Mouse (Mus musculus) limb, embryonic 12.5 days (tissue): ENCODE data around the gene Lrrc7. TPM values are rescaled to one million over a fixed set of nuclear protein-coding genes. Genes with fewer than 3 reads are reported as not detected.

Experiments used
- ATAC-seq: fragments of 200-750 bp; cut with Nextera tagmentation; 2 replicates; pipeline ENCODE4 v1.8.0; 2017; ENCODE audit warnings: low read depth, moderate TSS enrichment; ENCODE audit not compliant: insufficient number of reproducible peaks, insufficient read depth, low FRiP score, low TSS enrichment
- H3K27ac ChIP-seq: fragments of 300-500 bp; sonication (generic); 2 replicates; pipeline ENCODE4 v1.5.1; 2016; ENCODE audit warnings: mild to moderate bottlenecking, moderate library complexity
- H3K27me3 ChIP-seq: fragments of 300-500 bp; sonication (generic); 2 replicates; pipeline ENCODE4 v1.6.1; 2016; ENCODE audit warnings: mild to moderate bottlenecking, moderate library complexity
- H3K36me3 ChIP-seq: fragments of 300-500 bp; sonication (generic); 2 replicates; pipeline ENCODE4 v1.6.1; 2016; ENCODE audit warnings: mild to moderate bottlenecking, moderate library complexity
- H3K4me1 ChIP-seq: fragments of 300-500 bp; sonication (generic); replicated peaks from 2 replicates; pipeline ENCODE4 v1.6.1; 2016
- H3K4me2 ChIP-seq: fragments of 300-500 bp; sonication (generic); 2 replicates; pipeline ENCODE4 v1.6.1; 2016; ENCODE audit warnings: mild to moderate bottlenecking, moderate library complexity
- H3K4me3 ChIP-seq: fragments of 300-500 bp; sonication (generic); replicated peaks from 2 replicates; pipeline ENCODE4 v1.5.1; 2016; ENCODE audit warnings: mild to moderate bottlenecking
- H3K9ac ChIP-seq: fragments of 300-500 bp; sonication (generic); replicated peaks from 2 replicates; pipeline ENCODE4 v1.6.1; 2016; ENCODE audit warnings: mild to moderate bottlenecking, moderate library complexity
- H3K9me3 ChIP-seq: fragments of 300-500 bp; sonication (generic); 2 replicates; pipeline ENCODE4 v1.6.1; 2016; ENCODE audit warnings: mild to moderate bottlenecking, moderate library complexity
- WGBS: fragments of 180-500 bp; shearing (Covaris S2); methylation state at CpG from one replicate; pipeline ENCODE4 v1.1.7; 2016; 5-methylcytosine and 5-hydroxymethylcytosine counted together
- polyA plus RNA-seq: library from polyadenylated mRNA; unstranded; fragments of >200 nt; fragmentation: Nextera tagmentation; extraction: Ambion mirVana; gene quantifications from 2 replicates; pipeline ENCODE4 v1.2.1, GENCODE M21; 2016

Gene Lrrc7
- polyA plus RNA-seq, 1 experiment from 2014 or later: 0.35 TPM

- no peaks in the 10 kb centered on the region for H3K36me3 ChIP-seq
- 69% methylated on average over 1 of the region's 1 CpGs for WGBS
- H3K9ac ChIP-seq: no peak overlapping the region
- no peaks in the 10 kb centered on the region for H3K4me1 ChIP-seq
- no peaks in the 10 kb centered on the region for H3K9me3 ChIP-seq
- no peak for ATAC-seq
- no peak overlapping the region for H3K27ac ChIP-seq
- no peak overlapping the region for H3K4me2 ChIP-seq
- no peak overlapping the region for H3K4me3 ChIP-seq
- no peaks in the 10 kb centered on the region for H3K27me3 ChIP-seq
These were observed 291.1 kb downstream of the Lrrc7 start for GRCm38 (mm10) chr3:158270887-158271286.

GRCm38 (mm10) chr3:158252576-158252975, 309.4 kb downstream of the Lrrc7 start:
- no peaks in the 10 kb centered on the region for H3K4me1 ChIP-seq
- H3K36me3 ChIP-seq: no peaks in the 10 kb centered on the region
- H3K4me2 ChIP-seq: no peak overlapping the region
- no peaks in the 10 kb centered on the region for H3K27me3 ChIP-seq
- no peak for ATAC-seq
- H3K9ac ChIP-seq: no peak overlapping the region
- no peak overlapping the region for H3K4me3 ChIP-seq
- H3K9me3 ChIP-seq: no peaks in the 10 kb centered on the region
- no peak overlapping the region for H3K27ac ChIP-seq

- WGBS: 84% methylated on average over 1 of the region's 1 CpGs
- H3K9me3 ChIP-seq: no peaks in the 10 kb centered on the region
- no peak for ATAC-seq
- H3K4me1 ChIP-seq: no peaks in the 10 kb centered on the region
- H3K4me3 ChIP-seq: no peak overlapping the region
- no peak overlapping the region for H3K27ac ChIP-seq
- H3K4me2 ChIP-seq: no peak overlapping the region
- H3K36me3 ChIP-seq: no peaks in the 10 kb centered on the region
- H3K9ac ChIP-seq: no peak overlapping the region
- H3K27me3 ChIP-seq: no peaks in the 10 kb centered on the region
These were observed 314.3 kb downstream of the Lrrc7 start for GRCm38 (mm10) chr3:158247672-158248071.

GRCm38 (mm10) chr3:158210657-158211056, 351.4 kb downstream of the Lrrc7 start:
- 92% methylated on average over 2 of the region's 2 CpGs for WGBS
- no peak for ATAC-seq
- Histone ChIP-seq H3K4me3 (no peak overlapping the region), H3K4me2 (no peak overlapping the region), H3K9ac (no peak overlapping the region), H3K4me1 (no peaks in the 10 kb centered on the region), H3K9me3 (no peaks in the 10 kb centered on the region), H3K27ac (no peak overlapping the region), H3K27me3 (no peaks in the 10 kb centered on the region), H3K36me3 (no peaks in the 10 kb centered on the region)

GRCm38 (mm10) chr3:158210026-158210425, 352.0 kb downstream of the Lrrc7 start:
- ATAC-seq: no peak

GRCm38 (mm10) chr3:158207840-158208239, 354.2 kb downstream of the Lrrc7 start:
- Histone ChIP-seq H3K9ac (no peak overlapping the region), H3K4me3 (no peak overlapping the region), H3K4me2 (no peak overlapping the region), H3K36me3 (no peaks in the 10 kb centered on the region), H3K9me3 (no peaks in the 10 kb centered on the region), H3K27me3 (no peaks in the 10 kb centered on the region), H3K27ac (no peak overlapping the region), H3K4me1 (no peaks in the 10 kb centered on the region)
- 69% methylated on average over 2 of the region's 2 CpGs for WGBS
- ATAC-seq: no peak

More at GRCm38 (mm10) chr3:158210026-158210425, 352.0 kb downstream of the Lrrc7 start:
- WGBS: 12% methylated on average over 2 of the region's 2 CpGs
- H3K9me3 ChIP-seq: no peaks in the 10 kb centered on the region
- no peaks in the 10 kb centered on the region for H3K36me3 ChIP-seq
- H3K27me3 ChIP-seq: no peaks in the 10 kb centered on the region
- no peak overlapping the region for H3K9ac ChIP-seq
- H3K4me1 ChIP-seq: no peaks in the 10 kb centered on the region
- no peak overlapping the region for H3K4me2 ChIP-seq
- H3K4me3 ChIP-seq: no peak overlapping the region
- H3K27ac ChIP-seq: no peak overlapping the region

- Histone ChIP-seq H3K4me2 (no peak overlapping the region), H3K4me1 (no peaks in the 10 kb centered on the region), H3K4me3 (no peak overlapping the region), H3K36me3 (no peaks in the 10 kb centered on the region), H3K9ac (no peak overlapping the region), H3K9me3 (no peaks in the 10 kb centered on the region), H3K27ac (no peak overlapping the region), H3K27me3 (no peaks in the 10 kb centered on the region)
- ATAC-seq: no peak
- WGBS: 88% methylated on average over 3 of the region's 3 CpGs
These were observed 359.2 kb downstream of the Lrrc7 start for GRCm38 (mm10) chr3:158202776-158203175.

GRCm38 (mm10) chr3:158195426-158195825, 366.6 kb downstream of the Lrrc7 start:
- Histone ChIP-seq H3K4me3 (no peak overlapping the region), H3K36me3 (no peaks in the 10 kb centered on the region), H3K4me1 (no peaks in the 10 kb centered on the region), H3K27ac (no peak overlapping the region), H3K9ac (no peak overlapping the region), H3K27me3 (no peaks in the 10 kb centered on the region), H3K4me2 (no peak overlapping the region), H3K9me3 (no peaks in the 10 kb centered on the region)
- no peak for ATAC-seq

- H3K27ac ChIP-seq: no peak overlapping the region
- WGBS: 55% methylated on average over 1 of the region's 1 CpGs
- H3K36me3 ChIP-seq: no peaks in the 10 kb centered on the region
- H3K9ac ChIP-seq: no peak overlapping the region
- H3K9me3 ChIP-seq: no peaks in the 10 kb centered on the region
- no peak overlapping the region for H3K4me3 ChIP-seq
- no peaks in the 10 kb centered on the region for H3K4me1 ChIP-seq
- no peaks in the 10 kb centered on the region for H3K27me3 ChIP-seq
- no peak for ATAC-seq
- no peak overlapping the region for H3K4me2 ChIP-seq
These were observed 368.8 kb downstream of the Lrrc7 start for GRCm38 (mm10) chr3:158193229-158193628.

GRCm38 (mm10) chr3:158174880-158175735, 386.9 kb downstream of the Lrrc7 start:
- no peaks in the 10 kb centered on the region for H3K9me3 ChIP-seq
- H3K36me3 ChIP-seq: no peaks in the 10 kb centered on the region
- ATAC-seq: 0 out of 2 replicates have a peak, but pooled peaks have one; percentile 42
- 75% methylated on average over 10 of the region's 10 CpGs for WGBS
- H3K4me3 ChIP-seq: no peak overlapping the region
- no peak overlapping the region for H3K4me2 ChIP-seq
- no peak overlapping the region for H3K27ac ChIP-seq
- H3K4me1 ChIP-seq: no peaks in the 10 kb centered on the region
- no peaks in the 10 kb centered on the region for H3K27me3 ChIP-seq
- H3K9ac ChIP-seq: no peak overlapping the region

- Histone ChIP-seq H3K9ac (no peak overlapping the region), H3K4me3 (no peak overlapping the region), H3K4me2 (no peak overlapping the region), H3K27ac (no peak overlapping the region), H3K9me3 (no peaks in the 10 kb centered on the region), H3K4me1 (no peaks in the 10 kb centered on the region), H3K27me3 (no peaks in the 10 kb centered on the region), H3K36me3 (no peaks in the 10 kb centered on the region)
- no peak for ATAC-seq
- WGBS: 94% methylated on average over 8 of the region's 8 CpGs
These were observed 392.8 kb downstream of the Lrrc7 start for GRCm38 (mm10) chr3:158169180-158169579.

GRCm38 (mm10) chr3:158168454-158168853, 393.6 kb downstream of the Lrrc7 start:
- H3K4me2 ChIP-seq: no peak overlapping the region
- no peak overlapping the region for H3K9ac ChIP-seq
- WGBS: 90% methylated on average over 4 of the region's 4 CpGs
- H3K4me3 ChIP-seq: no peak overlapping the region
- no peaks in the 10 kb centered on the region for H3K9me3 ChIP-seq
- no peaks in the 10 kb centered on the region for H3K4me1 ChIP-seq
- H3K27ac ChIP-seq: no peak overlapping the region
- ATAC-seq: no peak
- H3K27me3 ChIP-seq: no peaks in the 10 kb centered on the region
- H3K36me3 ChIP-seq: no peaks in the 10 kb centered on the region
